Mouse (Mus musculus): ENCODE data around the gene Phyhd1.

DNA sequence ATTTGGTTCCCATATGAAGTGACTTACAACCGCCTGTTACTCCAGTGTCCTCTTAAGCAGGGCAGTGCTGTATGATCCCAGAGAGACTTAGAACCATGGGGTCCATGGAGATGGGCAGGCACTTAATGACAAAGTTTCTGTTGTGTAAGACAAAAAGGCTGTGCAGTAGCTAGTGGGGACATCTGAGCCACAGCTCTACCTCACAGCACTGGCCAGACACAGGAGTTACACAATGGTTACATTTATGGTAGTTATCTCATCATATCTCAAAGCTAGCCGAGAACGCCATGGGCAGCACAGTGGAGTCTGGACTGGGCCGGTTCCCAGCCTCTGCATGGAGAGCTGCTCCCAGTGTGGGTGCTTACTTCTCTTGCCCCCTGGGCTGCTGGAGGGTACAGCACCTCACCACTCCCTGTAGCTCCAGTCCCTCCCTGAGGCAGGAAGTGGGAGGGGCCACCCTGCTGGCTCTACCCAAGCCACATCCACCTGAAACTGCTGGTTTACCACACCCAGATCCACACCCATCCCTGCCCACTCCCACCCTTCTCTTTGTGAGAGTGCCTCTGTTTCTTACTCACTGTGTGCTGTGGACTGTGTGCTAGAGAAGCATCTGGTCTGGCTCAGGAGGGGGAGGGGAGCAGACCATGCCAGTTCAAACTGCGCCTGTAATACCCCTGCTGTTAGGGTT lies 14.4 kb upstream of the Phyhd1 start:
- TF ChIP-seq CTCF (IDR thresholded peaks at IDR 0.05; ENCODE audit: low read depth, low read length) (no peak), POLR2A (IDR thresholded peaks at IDR 0.05; ENCODE audit: extremely low read depth, insufficient read depth, low read length) (no peak)

All from liver, adult 2 months (tissue).